In the genomic region with DNA sequence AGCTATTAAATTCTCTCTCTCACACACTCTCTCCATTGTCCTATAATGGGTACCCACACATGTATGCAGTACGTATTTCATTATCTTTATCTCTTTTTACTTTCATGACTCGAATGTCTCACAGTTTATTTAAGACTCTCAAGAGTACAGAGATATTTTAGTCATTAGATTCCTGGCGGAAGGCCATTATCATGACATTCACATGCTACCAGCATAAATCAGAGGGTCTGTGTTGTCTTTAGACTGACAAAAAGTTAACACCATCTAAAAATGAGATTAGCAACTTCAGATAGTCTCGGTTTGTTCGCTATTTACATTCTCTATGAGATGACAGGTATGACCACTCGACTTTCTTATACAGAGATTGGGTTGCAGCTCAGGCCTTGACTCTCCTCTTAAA, we compare ENCODE assay signal across 17 mouse cellular contexts.
"Had no signal": no experiment of that assay in that cellular context is flagged by ENCODE, and none has a peak within 500 bp of the region (broad histone marks: within the 10 kb centered on the region; RNA-seq: fewer than 3 reads in every experiment).

No protein-coding gene starts in this region.

- H3K36me3 ChIP-seq: liver, embryonic 15.5 days; midbrain, embryonic 13.5 days; midbrain, embryonic 15.5 days; neural tube, embryonic 12.5 days; stomach, embryonic 15.5 days had no signal

- H3K4me3 ChIP-seq: liver, embryonic 15.5 days; megakaryocyte, embryonic 14.5 days; midbrain, embryonic 13.5 days; midbrain, embryonic 15.5 days; neural tube, embryonic 12.5 days; stomach, embryonic 15.5 days had no signal

- ATAC-seq: liver, postnatal 0 days; midbrain, embryonic 13.5 days; midbrain, embryonic 15.5 days had no signal

- H3K4me2 ChIP-seq: liver, embryonic 15.5 days; midbrain, embryonic 11.5 days; midbrain, embryonic 13.5 days; midbrain, embryonic 15.5 days; neural tube, embryonic 12.5 days; stomach, embryonic 15.5 days had no signal

- H3K9me3 ChIP-seq: liver, embryonic 15.5 days; megakaryocyte, embryonic 14.5 days; midbrain, embryonic 13.5 days; midbrain, embryonic 15.5 days; neural tube, embryonic 12.5 days; stomach, embryonic 15.5 days had no signal

- H3K27ac ChIP-seq: liver, embryonic 15.5 days; macrophage; midbrain, embryonic 13.5 days; midbrain, embryonic 15.5 days; neural tube, embryonic 12.5 days; stomach, embryonic 15.5 days; stomach, postnatal 0 days had no signal

- H3K4me1 ChIP-seq: liver, embryonic 15.5 days; megakaryocyte, embryonic 14.5 days; stomach, embryonic 15.5 days had no signal

- H3K27me3 ChIP-seq: liver, embryonic 15.5 days; megakaryocyte, embryonic 14.5 days; midbrain, embryonic 15.5 days; neural tube, embryonic 12.5 days; stomach, embryonic 15.5 days had no signal

- DNase-seq: liver, postnatal 0 days; lung, adult 2 months; lung, postnatal 10 days; lung, postnatal 36 days; right cerebral cortex, postnatal 14 days; thymus, adult 2 months; thymus, postnatal 25 days; thymus, postnatal 4 days had no signal

- H3K9ac ChIP-seq: liver, embryonic 15.5 days; liver, postnatal 0 days; midbrain, embryonic 13.5 days; midbrain, embryonic 15.5 days; neural tube, embryonic 12.5 days; stomach, embryonic 15.5 days had no signal
